Mouse (Mus musculus): ENCODE measurements around the gene Tbrg1.

DNA sequence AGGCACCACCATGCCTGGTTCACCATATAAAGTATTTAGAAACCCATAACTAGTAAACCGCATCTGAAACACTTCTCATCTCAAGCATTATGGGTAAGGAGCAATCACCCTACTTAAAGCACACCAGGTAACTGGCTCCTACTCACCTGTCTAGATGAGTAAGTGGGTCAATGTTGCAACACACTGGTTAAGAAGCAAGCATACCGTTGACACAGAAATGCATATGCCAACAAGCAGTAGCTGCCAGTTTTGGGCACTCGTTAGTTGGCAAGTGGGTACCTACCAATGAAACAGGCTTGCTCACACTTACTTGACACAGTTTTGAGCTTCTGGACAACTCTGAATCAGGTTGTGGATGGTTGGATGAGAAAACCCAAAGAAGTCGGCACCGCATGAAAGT is 6.5 kb downstream of the Tbrg1 start:
- TF ChIP-seq CTCF (IDR thresholded peaks at IDR 0.05; ENCODE audit: low read depth, low read length) = no peak
- TF ChIP-seq POLR2A (IDR thresholded peaks at IDR 0.05; ENCODE audit: extremely low read depth, insufficient read depth, low read length) = no peak
